Mouse (Mus musculus) testis, adult 2 months (tissue): Measurements from ENCODE around the gene Zfp219. TPM values are rescaled to one million over a fixed set of nuclear protein-coding genes. Genes with fewer than 3 reads are reported as not detected.
"Not testable (repeated sequence)": the region's sequence is repeated elsewhere in the genome, so short reads cannot be mapped to it uniquely, and the experiment has no call there.

Experiments used
- H3K27ac ChIP-seq: fragments of 200-500 bp; 2 replicates; pipeline ENCODE4 v1.5.1; 2012; ENCODE audit warnings: low read depth, low read length; ENCODE audit not compliant: control insufficient read depth, insufficient read depth
- H3K27me3 ChIP-seq: fragments of 200-500 bp; 2 replicates; pipeline ENCODE4 v1.6.1; 2012; ENCODE audit warnings: mild to moderate bottlenecking, low read length, moderate library complexity; ENCODE audit not compliant: control insufficient read depth, insufficient read depth
- H3K36me3 ChIP-seq: fragments of 200-500 bp; 2 replicates; pipeline ENCODE4 v1.6.1; 2012; ENCODE audit warnings: mild to moderate bottlenecking, low read length; ENCODE audit not compliant: control insufficient read depth, insufficient read depth
- H3K4me1 ChIP-seq: fragments of 200-500 bp; 2 replicates; pipeline ENCODE4 v1.6.1; 2012; ENCODE audit warnings: low read length; ENCODE audit not compliant: control insufficient read depth, insufficient read depth
- H3K4me3 ChIP-seq: fragments of 200-500 bp; 2 replicates; pipeline ENCODE4 v1.5.1; 2012; ENCODE audit warnings: low read depth, mild to moderate bottlenecking, low read length, moderate library complexity, mixed read lengths; ENCODE audit not compliant: control insufficient read depth
- CTCF ChIP-seq: fragments of 200-500 bp; IDR thresholded peaks from 2 replicates; pipeline ENCODE4 v1.5.1; 2012; ENCODE audit warnings: low read depth, mild to moderate bottlenecking, inconsistent platforms, low read length, moderate library complexity; ENCODE audit not compliant: control insufficient read depth, insufficient read depth, insufficient replicate concordance
- POLR2A ChIP-seq: fragments of 200-500 bp; IDR thresholded peaks from 2 replicates; pipeline ENCODE4 v1.6.1; 2012; ENCODE audit warnings: low read depth, mild to moderate bottlenecking, inconsistent platforms, low read length, moderate library complexity; ENCODE audit not compliant: control insufficient read depth
- polyA plus RNA-seq: library from polyadenylated mRNA; depleted of rRNA; stranded (reverse); fragments of >200 nt; gene quantifications from 2 replicates; pipeline ENCODE4 v1.2.3, GENCODE M21; 2012

The Zfp219 gene
- polyA plus RNA-seq, 1 experiment: 174 TPM

GRCm38 (mm10) chr14:52044901-52045678, 24.6 kb upstream of the Zfp219 start:
- TF ChIP-seq CTCF (peak; percentile 22; the same call in 1 of the 2 replicates), POLR2A (no peak)
- Histone ChIP-seq H3K4me1 (peaks cover 2% of the 10 kb centered on the region), H3K27me3 (no peaks in the 10 kb centered on the region), H3K27ac (no peak overlapping the region), H3K36me3 (no peaks in the 10 kb centered on the region), H3K4me3 (no peak overlapping the region)

GRCm38 (mm10) chr14:52043446-52043845, 22.9 kb upstream of the Zfp219 start:
- no peaks in the 10 kb centered on the region for H3K27me3 ChIP-seq
- H3K27ac ChIP-seq: no peak overlapping the region
- no peak overlapping the region for H3K4me3 ChIP-seq
- TF ChIP-seq POLR2A: no peak
- no peak for TF ChIP-seq CTCF
- no peaks in the 10 kb centered on the region for H3K36me3 ChIP-seq
- peaks cover 2% of the 10 kb centered on the region for H3K4me1 ChIP-seq

DNA sequence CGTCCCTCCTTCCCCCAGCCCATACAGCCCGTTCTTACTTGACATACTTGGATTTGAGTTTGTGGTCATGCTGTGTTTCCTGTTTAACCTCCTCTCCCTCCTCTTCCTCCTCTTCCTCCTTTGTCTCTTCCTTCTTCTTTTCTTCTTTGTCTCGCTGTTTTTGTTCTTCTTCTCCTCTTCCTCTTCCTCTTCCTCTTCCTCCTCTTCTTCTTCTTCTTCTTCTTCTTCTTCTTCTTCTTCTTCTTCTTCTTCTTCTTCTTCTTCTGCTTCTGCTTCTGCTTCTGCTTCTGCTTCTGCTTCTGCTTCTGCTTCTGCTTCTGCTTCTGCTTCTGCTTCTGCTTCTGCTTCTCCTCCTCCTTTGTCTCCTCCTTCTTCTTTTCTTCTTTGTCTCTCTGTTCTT, 21.8 kb upstream of the Zfp219 start, which contains the start of gene Olfr221:
Gene Olfr221 (minus strand): TSS at position 101 of the 400 bp plus-strand sequence.
- not testable (repeated sequence) for H3K4me3 ChIP-seq, H3K27me3 ChIP-seq, H3K27ac ChIP-seq, H3K36me3 ChIP-seq, H3K4me1 ChIP-seq

GRCm38 (mm10) chr14:52039332-52039731, 18.8 kb upstream of the Zfp219 start:
- TF ChIP-seq POLR2A: no peak
- no peak for TF ChIP-seq CTCF
- H3K27ac ChIP-seq: no peak overlapping the region
- no peaks in the 10 kb centered on the region for H3K27me3 ChIP-seq
- H3K36me3 ChIP-seq: no peaks in the 10 kb centered on the region
- H3K4me3 ChIP-seq: no peak overlapping the region
- H3K4me1 ChIP-seq: no peaks in the 10 kb centered on the region

- no peaks in the 10 kb centered on the region for H3K36me3 ChIP-seq
- H3K27ac ChIP-seq: no peak overlapping the region
- no peak overlapping the region for H3K4me3 ChIP-seq
- no peaks in the 10 kb centered on the region for H3K4me1 ChIP-seq
- no peaks in the 10 kb centered on the region for H3K27me3 ChIP-seq
- TF ChIP-seq CTCF (no peak), POLR2A (no peak)
Observed at GRCm38 (mm10) chr14:52035926-52036325, 15.4 kb upstream of the Zfp219 start.

- no peak for TF ChIP-seq POLR2A
- no peak for TF ChIP-seq CTCF
- Histone ChIP-seq H3K4me1 (peaks cover 8% of the 10 kb centered on the region), H3K27ac (no peak overlapping the region), H3K27me3 (no peaks in the 10 kb centered on the region), H3K4me3 (no peak overlapping the region), H3K36me3 (no peaks in the 10 kb centered on the region)
Observed at GRCm38 (mm10) chr14:52026342-52026741, 5.8 kb upstream of the Zfp219 start.

DNA sequence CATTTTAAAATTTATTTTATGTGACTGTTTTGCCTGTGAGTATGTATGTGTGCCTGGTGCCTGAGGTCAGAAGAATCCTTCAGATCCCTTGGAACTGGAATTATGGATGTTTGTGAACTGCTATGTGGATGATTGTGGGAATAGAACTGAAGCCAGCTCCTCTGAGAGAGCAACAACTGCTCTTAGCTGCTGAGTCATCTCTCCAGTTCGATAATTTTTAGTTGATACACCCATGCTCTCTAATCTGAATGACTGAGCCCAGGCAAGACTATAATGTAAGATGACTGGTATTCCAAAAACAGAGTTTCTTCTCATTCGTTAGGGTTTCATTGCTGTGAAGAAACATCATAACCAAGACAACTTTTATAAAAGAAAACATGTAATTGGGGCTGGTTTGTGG, 3.6 kb upstream of the Zfp219 start:
- Histone ChIP-seq H3K36me3 (no peaks in the 10 kb centered on the region), H3K27ac (no peak overlapping the region), H3K27me3 (no peaks in the 10 kb centered on the region), H3K4me1 (peaks cover 11% of the 10 kb centered on the region), H3K4me3 (peak overlapping the region; percentile 50; the same call in 1 of the 2 replicates)
- TF ChIP-seq CTCF: no peak
- TF ChIP-seq POLR2A: no peak
